Mouse (Mus musculus) small intestine, adult 2 months (tissue): ENCODE results near the gene Kctd11.

Source experiments
- CTCF ChIP-seq: fragments of 200-500 bp; IDR thresholded peaks from 2 replicates; pipeline ENCODE4 v1.5.1; 2012; ENCODE audit warnings: low read depth, mild to moderate bottlenecking, control low read depth, inconsistent platforms, low read length, moderate library complexity, mixed read lengths; ENCODE audit not compliant: insufficient replicate concordance, insufficient read length; ENCODE audit errors: extremely low read depth
- POLR2A ChIP-seq: fragments of 200-500 bp; IDR thresholded peaks from 2 replicates; pipeline ENCODE4 v1.6.1; 2012; ENCODE audit warnings: low read depth, mild to moderate bottlenecking, control low read depth, inconsistent platforms, low read length, moderate library complexity

DNA sequence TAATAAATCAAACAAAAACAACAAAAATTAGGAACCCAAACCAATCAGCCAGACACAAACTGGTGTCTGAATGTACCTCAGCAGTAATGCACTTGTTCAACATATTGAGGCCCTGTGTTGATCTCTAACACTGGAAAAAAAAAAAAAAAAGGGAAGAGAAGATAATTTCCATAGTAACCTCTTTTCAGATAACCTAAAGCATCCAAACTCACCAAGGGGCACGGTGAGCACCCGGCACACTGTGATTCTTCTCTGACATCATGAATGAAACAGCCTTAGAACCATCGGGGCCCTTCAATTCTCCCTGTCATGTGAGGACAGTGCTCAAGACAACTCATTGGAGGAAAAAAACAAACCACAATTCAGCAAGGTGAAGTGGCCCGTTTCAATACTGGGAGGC is 48.5 kb upstream of the Kctd11 start:
- TF ChIP-seq POLR2A (no peak), CTCF (no peak)
